Mouse (Mus musculus): ENCODE measurements around the gene Olfr332.
"Not testable (repeated sequence)": the region's sequence is repeated elsewhere in the genome, so short reads cannot be mapped to it uniquely, and the experiment has no call there.

The Olfr332 gene

DNA sequence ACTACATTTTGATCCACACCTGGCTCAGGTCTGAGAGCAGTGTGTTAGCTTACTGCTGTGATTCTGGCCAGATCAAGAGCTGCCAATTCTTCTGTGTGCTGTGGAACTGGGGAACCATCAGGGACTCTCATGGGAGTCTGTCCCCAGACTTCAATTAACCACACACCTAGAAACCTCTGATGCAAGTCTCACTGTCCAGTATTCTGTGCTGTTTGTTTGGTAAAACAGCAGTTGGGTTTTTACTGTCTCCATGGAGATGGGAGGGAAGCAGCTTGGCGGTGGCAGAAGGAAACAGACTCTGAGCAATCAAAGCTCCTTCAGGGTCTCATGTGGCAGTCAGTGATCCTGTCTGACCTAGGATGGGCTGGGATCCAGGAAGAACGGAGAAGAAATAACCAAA lies at the start of gene Olfr332:
Gene Olfr332 (minus strand): TSS at position 101 of the 400 bp plus-strand sequence.
- DNase-seq = no peak

GRCm38 (mm10) chr11:58534736-58535135 lies 42.4 kb upstream of the Olfr332 start, which contains the start of gene Olfr330:
TSS of gene Olfr330 (minus strand) at chr11:58534836.
- not testable (repeated sequence) for DNase-seq

DNA sequence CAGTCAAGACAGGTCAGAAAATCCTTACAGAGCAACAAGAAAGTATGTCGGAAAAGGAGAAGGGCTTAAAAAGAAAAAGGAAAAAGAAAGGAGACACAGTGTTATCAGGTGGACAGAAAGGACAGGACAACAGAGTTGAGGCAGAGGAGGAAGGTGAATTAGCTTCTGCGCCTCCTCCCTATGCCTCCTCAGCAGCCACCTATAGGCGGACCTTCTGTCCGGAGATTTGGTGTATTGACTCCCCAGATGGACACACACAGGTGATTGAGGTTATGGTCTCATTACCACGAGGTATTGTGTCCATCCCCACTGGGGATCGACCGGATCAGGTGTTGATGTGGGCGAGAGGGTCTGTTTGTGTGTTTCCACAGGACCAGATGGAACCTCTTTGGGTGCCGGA lies 27.4 kb upstream of the Olfr332 start:
- peak; percentile 6 to 12 for DNase-seq

- peak; percentile 36 to 46 for DNase-seq
Observed at GRCm38 (mm10) chr11:58518916-58519315, 26.6 kb upstream of the Olfr332 start.

- DNase-seq = not testable (repeated sequence)
Observed at GRCm38 (mm10) chr11:58509058-58509457, 16.7 kb upstream of the Olfr332 start.

DNA sequence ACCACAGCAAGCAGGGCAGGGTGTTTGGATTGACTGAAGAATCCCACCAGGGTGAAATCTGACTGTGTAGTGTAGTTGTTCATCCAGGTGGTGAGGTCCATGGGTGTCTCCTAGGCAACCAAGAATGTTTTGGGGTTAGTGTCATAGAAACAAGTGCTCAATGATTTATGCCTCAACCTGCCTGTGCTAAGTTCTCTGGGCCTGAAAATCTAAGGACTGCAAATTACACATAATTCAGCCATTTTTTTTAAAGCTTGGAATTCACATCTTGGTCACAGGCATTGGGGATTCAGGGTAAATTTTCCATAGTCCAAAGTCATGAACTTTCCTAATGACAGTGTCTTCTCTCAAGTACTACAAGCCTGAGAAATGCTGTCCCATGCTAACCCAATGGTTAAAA lies 10.1 kb upstream of the Olfr332 start, which contains the start of gene Olfr331:
Gene Olfr331 (minus strand): TSS at position 101 of the 400 bp plus-strand sequence.
- not testable (repeated sequence) for DNase-seq

- no peak for DNase-seq
Observed at GRCm38 (mm10) chr11:58499290-58499689, 6.9 kb upstream of the Olfr332 start.

DNA sequence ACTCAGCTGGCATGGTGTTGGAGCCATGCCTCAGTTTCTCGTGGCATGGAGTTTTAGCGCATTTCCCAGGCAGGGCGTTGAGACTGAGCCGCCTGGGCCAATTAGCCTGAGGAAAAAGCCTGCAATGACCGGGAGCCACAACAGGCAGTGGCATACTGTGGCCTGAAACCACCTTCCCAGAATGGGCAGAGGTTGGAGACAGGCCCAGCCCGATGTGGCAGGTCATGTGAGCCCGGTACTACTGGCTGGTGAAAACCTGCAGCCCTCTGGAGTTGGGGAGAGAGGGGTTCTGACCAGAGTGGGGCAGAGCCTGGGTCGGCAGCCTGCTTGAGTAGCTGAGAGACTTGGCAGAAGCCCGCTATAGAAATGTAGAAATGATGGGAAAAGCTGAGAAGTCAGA lies 6.4 kb upstream of the Olfr332 start:
- no peak for DNase-seq

DNA sequence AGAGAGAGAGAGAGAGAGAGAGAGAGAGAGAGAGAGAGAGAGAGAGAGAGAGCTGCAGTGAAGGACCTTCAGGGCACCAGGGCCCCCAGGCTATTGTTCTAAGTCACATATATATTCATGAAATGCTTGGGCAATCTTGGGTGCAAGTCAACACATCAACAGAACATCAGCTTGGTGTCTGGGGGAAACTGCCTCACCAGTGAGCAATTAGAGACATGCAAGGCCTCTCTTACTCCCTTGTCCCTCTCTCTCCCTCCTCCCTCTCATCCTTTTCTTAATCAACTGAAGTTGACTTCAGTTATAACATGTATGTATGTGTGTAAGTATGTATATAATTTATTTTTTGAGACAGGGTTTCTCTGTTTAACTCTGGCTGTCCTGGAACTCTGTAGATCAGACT lies 30.2 kb downstream of the Olfr332 start, which contains the start of gene Olfr30:
Gene Olfr30 (minus strand): TSS at position 101 of the 400 bp plus-strand sequence.
- DNase-seq = no peak

DNA sequence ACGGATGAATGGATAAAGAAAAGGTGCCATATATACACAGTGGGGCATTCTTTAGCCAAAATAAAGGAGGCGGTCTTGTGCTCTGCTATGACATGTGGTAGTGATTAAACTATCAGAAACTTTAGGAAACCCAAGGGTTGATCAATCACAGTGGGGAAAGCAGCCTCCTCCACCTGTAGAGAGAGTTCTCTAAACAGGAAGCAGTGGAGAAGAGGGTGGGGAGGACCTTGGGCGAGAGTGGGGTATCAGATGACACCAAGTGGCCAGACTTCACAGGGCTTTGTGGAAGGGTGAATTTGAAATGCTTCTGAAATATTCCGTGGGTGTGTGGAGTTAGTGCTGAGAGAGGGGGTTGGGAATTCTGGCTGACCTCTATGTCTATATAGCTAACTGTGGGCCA lies 38.8 kb downstream of the Olfr332 start:
- DNase-seq = no peak

GRCm38 (mm10) chr11:58452759-58453158 lies 39.6 kb downstream of the Olfr332 start, which contains the start of gene Lypd9:
TSS of gene Lypd9 (minus strand) at chr11:58452923.
- no peak for DNase-seq

Measured in kidney, adult 8-10 months (tissue).